In the genomic region with DNA sequence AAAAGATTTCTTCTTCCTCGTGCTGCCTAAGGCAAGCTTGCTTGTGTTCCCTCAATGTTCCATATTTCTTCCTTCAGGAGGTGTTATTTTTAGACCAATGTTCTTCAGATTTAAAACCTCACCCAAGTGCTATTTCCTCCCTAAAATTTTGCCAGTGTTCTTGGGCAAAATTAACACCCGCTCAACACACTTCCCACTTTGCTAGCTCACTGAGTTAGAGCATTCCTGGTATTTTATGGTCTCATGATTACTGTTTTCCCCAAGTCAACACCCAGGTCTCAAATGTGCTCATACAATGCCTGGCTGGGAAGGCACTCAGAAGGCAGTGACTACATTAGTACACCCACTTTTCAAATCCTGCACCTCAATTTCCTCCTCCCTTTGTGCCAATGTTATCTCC, we compare ENCODE assay signal across 17 mouse cellular contexts. TPM values are rescaled to one million over a fixed set of nuclear protein-coding genes. Genes with fewer than 3 reads are reported as not detected.
"Had no signal": no experiment of that assay in that cellular context is flagged by ENCODE, and none has a peak within 500 bp of the region (broad histone marks: within the 10 kb centered on the region; RNA-seq: fewer than 3 reads in every experiment).

No protein-coding gene starts in this region.

- H3K4me3 ChIP-seq: kidney, embryonic 15.5 days; limb, embryonic 10.5 days; liver, embryonic 15.5 days; midbrain, embryonic 15.5 days; neural tube, embryonic 12.5 days had no signal

- H3K27ac ChIP-seq: kidney, embryonic 15.5 days; limb, embryonic 10.5 days; liver, embryonic 15.5 days; midbrain, embryonic 15.5 days; neural tube, embryonic 12.5 days had no signal

- H3K9me3 ChIP-seq: kidney, embryonic 15.5 days; limb, embryonic 10.5 days; liver, embryonic 15.5 days; midbrain, embryonic 15.5 days; neural tube, embryonic 12.5 days had no signal

- H3K9ac ChIP-seq: kidney, embryonic 15.5 days; liver, embryonic 15.5 days; midbrain, embryonic 15.5 days; neural tube, embryonic 12.5 days had no signal

- ATAC-seq: intestine, embryonic 16.5 days; lung, postnatal 0 days; midbrain, embryonic 15.5 days had no signal

- H3K36me3 ChIP-seq: kidney, embryonic 15.5 days; limb, embryonic 10.5 days; liver, embryonic 15.5 days; midbrain, embryonic 15.5 days; neural tube, embryonic 12.5 days had no signal

- H3K4me1 ChIP-seq: kidney, embryonic 15.5 days; limb, embryonic 10.5 days; liver, embryonic 15.5 days; midbrain, embryonic 15.5 days; neural tube, embryonic 12.5 days had no signal

- H3K4me2 ChIP-seq: kidney, embryonic 15.5 days; liver, embryonic 11.5 days; liver, embryonic 15.5 days; midbrain, embryonic 15.5 days; neural tube, embryonic 12.5 days had no signal

- DNase-seq: kidney, adult 2 months; kidney, postnatal 14 days; lung, adult 2 months; lung, postnatal 36 days; retina, postnatal 1 day had no signal

- H3K27me3 ChIP-seq: kidney, embryonic 15.5 days; liver, embryonic 15.5 days; midbrain, embryonic 15.5 days; neural tube, embryonic 12.5 days had no signal

RNA-seq across cellular contexts. Expression of a gene that starts 27.9 kb away (rescaled TPM):
- total RNA-seq: megakaryocyte progenitor cell, adult 5-6 weeks; monocyte, adult 5-6 weeks; neutrophil, adult 5-6 weeks had no signal
- polyA plus RNA-seq: liver, embryonic 15.5 days had no signal

RNA-seq across cellular contexts. Expression of a gene that starts 44.0 kb away (rescaled TPM):
- total RNA-seq: megakaryocyte progenitor cell, adult 5-6 weeks; monocyte, adult 5-6 weeks; neutrophil, adult 5-6 weeks had no signal
- polyA plus RNA-seq: limb, embryonic 10.5 days; liver, embryonic 11.5 days; liver, embryonic 15.5 days; lung, postnatal 0 days; small intestine, adult 2 months had no signal
